Mouse (Mus musculus) splenic B cell, adult 2 months (primary cell): Measurements from ENCODE around the gene Dirc2.

Source experiments
- DNase-seq: peaks from one replicate; pipeline ENCODE4 v3.0.0-alpha.2; 2011; ENCODE audit warnings: low read depth, low spot score
- H3K27me3 ChIP-seq: 2 replicates; pipeline ENCODE4 v1.6.1; 2012; ENCODE audit warnings: mild to moderate bottlenecking, low read length, moderate library complexity, mixed read lengths; ENCODE audit not compliant: control insufficient read depth, poor library complexity, insufficient read depth, severe bottlenecking
- H3K36me3 ChIP-seq: 2 replicates; pipeline ENCODE4 v1.6.1; 2012; ENCODE audit warnings: mild to moderate bottlenecking, low read length, moderate library complexity, mixed read lengths; ENCODE audit not compliant: control insufficient read depth, poor library complexity, insufficient read depth, severe bottlenecking

Gene Dirc2

GRCm38 (mm10) chr16:35652706-35653105 is 116.5 kb downstream of the Dirc2 start:
- no peak for DNase-seq
- no peaks in the 10 kb centered on the region for H3K27me3 ChIP-seq

GRCm38 (mm10) chr16:35652206-35652605 is 117.0 kb downstream of the Dirc2 start:
- Histone ChIP-seq H3K36me3 (no peaks in the 10 kb centered on the region), H3K27me3 (no peaks in the 10 kb centered on the region)
- DNase-seq = no peak

More at GRCm38 (mm10) chr16:35652706-35653105, 116.5 kb downstream of the Dirc2 start:
- no peaks in the 10 kb centered on the region for H3K36me3 ChIP-seq

- DNase-seq = no peak
- H3K27me3 ChIP-seq = no peaks in the 10 kb centered on the region
- H3K36me3 ChIP-seq = no peaks in the 10 kb centered on the region
Observed at GRCm38 (mm10) chr16:35648862-35649261, 120.3 kb downstream of the Dirc2 start.
